Mouse (Mus musculus) limb, embryonic 10.5 days (tissue): ENCODE measurements around the gene Haus6. TPM values are rescaled to one million over a fixed set of nuclear protein-coding genes. Genes with fewer than 3 reads are reported as not detected.
"Not testable (repeated sequence)": the region's sequence is repeated elsewhere in the genome, so short reads cannot be mapped to it uniquely, and the experiment has no call there.

Experiments used
- DNase-seq: peaks from one replicate; pipeline ENCODE4 v3.0.0-alpha.2; 2017; ENCODE audit warnings: low spot score
- H3K27ac ChIP-seq: fragments of 300-500 bp; sonication (generic); 2 replicates; pipeline ENCODE4 v1.5.1; 2016; ENCODE audit warnings: mild to moderate bottlenecking
- H3K27me3 ChIP-seq: fragments of 300-500 bp; sonication (generic); 2 replicates; pipeline ENCODE4 v1.6.1; 2016; ENCODE audit warnings: low read depth, mild to moderate bottlenecking; ENCODE audit not compliant: poor library complexity, severe bottlenecking
- H3K36me3 ChIP-seq: fragments of 300-500 bp; sonication (generic); 2 replicates; pipeline ENCODE4 v1.6.1; 2016; ENCODE audit warnings: mild to moderate bottlenecking, moderate library complexity
- H3K4me1 ChIP-seq: fragments of 300-500 bp; sonication (generic); 2 replicates; pipeline ENCODE4 v1.6.1; 2016
- H3K4me3 ChIP-seq: fragments of 300-500 bp; sonication (generic); 2 replicates; pipeline ENCODE4 v1.5.1; 2016; ENCODE audit warnings: mild to moderate bottlenecking, moderate library complexity
- H3K9me3 ChIP-seq: fragments of 300-500 bp; sonication (generic); replicated peaks from 2 replicates; pipeline ENCODE4 v1.6.1; 2016; ENCODE audit warnings: mild to moderate bottlenecking
- WGBS: fragments of 180-500 bp; shearing (Covaris S2); methylation state at CpG from one replicate; pipeline ENCODE4 v1.1.7; 2016; 5-methylcytosine and 5-hydroxymethylcytosine counted together
- polyA plus RNA-seq: library from polyadenylated mRNA; unstranded; fragments of >200 nt; fragmentation: Nextera tagmentation; extraction: Ambion mirVana; gene quantifications from 2 replicates; pipeline ENCODE4 v1.2.1, GENCODE M21; 2016

Gene Haus6
- 30.1 and 30.9 TPM in 2 replicates for polyA plus RNA-seq

DNA sequence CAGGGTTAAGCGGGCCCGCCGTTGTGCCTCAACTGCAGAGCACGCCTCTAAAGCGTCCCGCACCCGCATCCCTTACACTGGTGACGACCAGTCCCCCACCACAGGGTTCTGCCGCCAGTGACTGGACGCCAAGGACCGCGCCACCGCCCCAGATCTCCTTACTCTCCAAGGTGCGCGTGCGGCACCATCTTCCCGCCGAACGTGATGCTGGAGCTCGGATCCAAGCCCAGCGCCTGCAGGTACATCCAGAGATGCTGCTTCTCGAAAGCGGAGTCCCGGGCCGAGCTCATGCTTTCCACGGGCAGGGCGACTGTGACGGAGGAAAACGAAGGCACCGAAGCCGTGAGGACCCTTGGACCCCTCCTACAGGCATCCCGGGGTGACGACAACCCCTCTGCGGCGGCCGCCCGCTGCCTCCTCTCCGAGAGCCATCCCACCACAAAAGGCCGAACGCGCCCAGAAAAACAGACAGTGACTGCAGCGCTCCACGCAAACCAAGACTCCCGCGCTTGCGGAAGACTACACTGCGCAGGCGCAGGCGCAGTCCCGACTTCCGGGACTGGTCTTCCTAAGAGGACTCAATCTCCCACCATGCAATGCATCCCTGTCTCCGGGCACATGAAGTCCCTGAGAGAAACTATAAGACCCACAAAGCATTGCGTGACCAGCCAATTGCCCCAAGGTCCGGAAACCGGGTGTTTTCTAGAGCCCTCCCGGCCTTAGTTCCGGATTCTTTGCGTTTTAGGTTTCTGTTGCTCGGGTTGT lies at the start of gene Haus6:
Haus6 (minus strand) TSS at position 532 of the 765 bp plus-strand sequence.
- DNase-seq, result peak; percentile 90
- Histone ChIP-seq H3K36me3 (peaks cover 28% of the 10 kb centered on the region), H3K9me3 (no peaks in the 10 kb centered on the region), H3K27ac (peak within 1 kb of the TSS; percentile 91), H3K4me1 (peaks cover 9% of the 10 kb centered on the region), H3K4me3 (peak within 1 kb of the TSS; percentile 97), H3K27me3 (no peaks in the 10 kb centered on the region)
- under 1% methylated on average over 59 of the region's 59 CpGs for WGBS

GRCm38 (mm10) chr4:86657176-86657575 lies 45.3 kb upstream of the Haus6 start:
- H3K4me3 ChIP-seq, result no peak overlapping the region
- no peak for DNase-seq
- 97% methylated on average over 12 of the region's 12 CpGs for WGBS

GRCm38 (mm10) chr4:86656410-86656809 lies 44.6 kb upstream of the Haus6 start:
- H3K36me3 ChIP-seq, result peaks cover 59% of the 10 kb centered on the region
- H3K4me1 ChIP-seq, DNase-seq, H3K9me3 ChIP-seq, H3K4me3 ChIP-seq, H3K27ac ChIP-seq, H3K27me3 ChIP-seq: not testable (repeated sequence)
- WGBS, result 94% methylated on average over 8 of the region's 8 CpGs

More at GRCm38 (mm10) chr4:86657176-86657575, 45.3 kb upstream of the Haus6 start:
- peaks cover 66% of the 10 kb centered on the region for H3K36me3 ChIP-seq
- H3K27me3 ChIP-seq, result no peaks in the 10 kb centered on the region
- H3K9me3 ChIP-seq, result no peaks in the 10 kb centered on the region
- no peaks in the 10 kb centered on the region for H3K4me1 ChIP-seq
- H3K27ac ChIP-seq, result no peak overlapping the region

DNA sequence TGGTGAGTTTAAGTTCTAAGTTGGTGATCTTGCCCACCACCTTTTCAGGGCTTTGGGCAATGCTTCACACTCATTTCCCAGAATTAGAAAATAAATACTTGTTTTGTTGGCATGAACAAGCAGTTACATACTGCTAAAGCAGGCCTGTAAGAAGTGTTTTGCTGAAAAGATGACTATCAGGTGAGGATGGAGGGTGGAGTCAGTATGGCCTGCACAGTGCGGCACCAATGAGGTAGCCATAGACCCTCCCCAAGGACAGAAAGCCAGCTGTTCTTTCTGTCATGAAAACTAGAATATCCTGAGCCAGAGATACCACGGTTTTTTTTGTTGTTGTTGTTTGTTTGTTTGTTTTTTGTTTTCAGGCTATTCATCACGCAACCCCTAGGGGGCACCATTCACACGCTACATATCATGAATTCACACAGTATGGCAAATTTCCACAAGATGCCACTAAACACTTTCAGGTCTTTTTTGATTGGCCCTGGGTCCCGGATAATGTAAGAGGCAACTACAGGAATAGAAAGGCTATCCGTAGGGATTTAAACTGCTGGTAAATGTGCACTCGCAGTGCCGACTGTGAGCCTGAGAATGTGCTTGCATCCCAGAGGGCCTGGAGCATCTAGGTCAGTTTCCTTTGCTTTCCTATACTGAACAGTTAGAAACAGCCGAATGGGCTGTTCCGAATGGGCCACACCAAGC lies 40.0 kb upstream of the Haus6 start:
- WGBS, result 70% methylated on average over 10 of the region's 10 CpGs
- Histone ChIP-seq H3K4me3 (no peak overlapping the region), H3K27ac (no peak overlapping the region), H3K27me3 (no peaks in the 10 kb centered on the region), H3K9me3 (no peaks in the 10 kb centered on the region), H3K4me1 (no peaks in the 10 kb centered on the region), H3K36me3 (peaks cover 15% of the 10 kb centered on the region)
- peak; percentile 33 for DNase-seq

DNA sequence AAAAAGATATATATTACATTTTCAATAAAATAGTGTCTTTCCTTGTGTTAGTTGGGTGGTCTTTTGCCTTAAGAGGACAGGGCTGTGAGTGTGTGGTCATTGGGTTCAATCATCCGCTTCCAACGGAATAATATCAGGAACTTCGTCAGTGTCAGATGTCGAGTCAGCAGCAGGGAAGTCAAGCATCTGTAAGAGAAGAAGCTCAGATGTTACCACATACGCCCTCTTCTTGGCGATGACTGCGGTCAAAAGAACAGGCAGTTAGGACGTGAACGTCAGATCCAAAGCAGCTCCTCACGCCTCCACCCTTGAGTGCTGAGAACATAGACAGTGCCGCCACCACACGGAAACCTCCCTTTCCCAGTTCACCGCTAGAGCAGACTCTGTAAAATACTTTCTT lies 36.5 kb upstream of the Haus6 start:
- not testable (repeated sequence) for DNase-seq, H3K36me3 ChIP-seq, H3K4me1 ChIP-seq, H3K27me3 ChIP-seq, H3K4me3 ChIP-seq, H3K27ac ChIP-seq, H3K9me3 ChIP-seq
- WGBS, result 93% methylated on average over 10 of the region's 13 CpGs

- 93% methylated on average over 9 of the region's 9 CpGs for WGBS
- not testable (repeated sequence) for H3K9me3 ChIP-seq, H3K27ac ChIP-seq, H3K4me3 ChIP-seq, DNase-seq, H3K4me1 ChIP-seq, H3K27me3 ChIP-seq, H3K36me3 ChIP-seq
Measured at GRCm38 (mm10) chr4:86637561-86637960, 25.7 kb upstream of the Haus6 start.

DNA sequence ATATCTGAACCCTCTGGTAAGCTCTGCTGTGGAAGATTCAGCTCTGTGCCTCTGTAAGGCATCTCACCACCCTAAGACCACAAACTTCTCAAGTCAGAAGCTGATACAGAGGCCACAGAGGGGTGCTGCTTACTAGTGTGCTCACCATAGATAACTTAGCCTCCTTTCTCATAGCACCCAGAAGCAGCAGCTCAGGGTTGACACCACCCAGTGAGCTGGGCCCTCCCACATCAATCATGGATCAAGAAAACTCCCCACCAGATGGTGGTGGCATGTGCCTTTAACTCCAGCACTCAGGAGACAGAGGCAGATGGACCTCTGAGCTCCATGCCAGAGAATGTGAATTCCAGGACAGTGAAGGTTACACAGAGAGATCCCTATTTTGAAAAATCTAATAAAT lies 23.0 kb upstream of the Haus6 start:
- H3K4me3 ChIP-seq, H3K36me3 ChIP-seq, H3K9me3 ChIP-seq, DNase-seq, H3K27ac ChIP-seq, H3K27me3 ChIP-seq: not testable (repeated sequence)
- peaks cover 16% of the 10 kb centered on the region for H3K4me1 ChIP-seq

- not testable (repeated sequence) for DNase-seq, H3K27ac ChIP-seq, H3K4me3 ChIP-seq, H3K27me3 ChIP-seq, H3K36me3 ChIP-seq, H3K9me3 ChIP-seq
- H3K4me1 ChIP-seq, result peaks cover 16% of the 10 kb centered on the region
Measured at GRCm38 (mm10) chr4:86634312-86634711, 22.5 kb upstream of the Haus6 start.

DNA sequence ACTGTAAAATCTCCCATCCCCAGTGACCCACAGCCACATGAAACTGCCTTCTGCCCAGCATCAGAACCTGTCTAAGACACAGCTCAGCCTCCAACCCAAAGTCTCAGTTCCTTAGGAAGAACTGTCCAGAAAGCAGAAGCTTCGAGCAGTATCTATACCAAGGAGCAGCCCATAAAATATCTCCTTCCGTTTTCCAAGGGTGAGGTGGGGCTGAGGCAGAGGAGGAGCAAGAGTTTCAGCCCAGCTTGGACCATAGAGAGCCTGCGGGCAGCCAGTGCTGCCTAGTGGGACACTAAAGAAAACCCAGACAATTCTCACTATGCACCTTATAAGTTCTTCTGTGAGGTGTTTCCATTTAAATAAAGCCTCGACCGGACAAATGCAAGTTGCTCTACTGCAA lies 20.7 kb upstream of the Haus6 start:
- H3K36me3 ChIP-seq, H3K27ac ChIP-seq, H3K27me3 ChIP-seq, H3K9me3 ChIP-seq, DNase-seq, H3K4me3 ChIP-seq: not testable (repeated sequence)
- H3K4me1 ChIP-seq, result peaks cover 16% of the 10 kb centered on the region
- WGBS, result 81% methylated on average over 5 of the region's 5 CpGs

DNA sequence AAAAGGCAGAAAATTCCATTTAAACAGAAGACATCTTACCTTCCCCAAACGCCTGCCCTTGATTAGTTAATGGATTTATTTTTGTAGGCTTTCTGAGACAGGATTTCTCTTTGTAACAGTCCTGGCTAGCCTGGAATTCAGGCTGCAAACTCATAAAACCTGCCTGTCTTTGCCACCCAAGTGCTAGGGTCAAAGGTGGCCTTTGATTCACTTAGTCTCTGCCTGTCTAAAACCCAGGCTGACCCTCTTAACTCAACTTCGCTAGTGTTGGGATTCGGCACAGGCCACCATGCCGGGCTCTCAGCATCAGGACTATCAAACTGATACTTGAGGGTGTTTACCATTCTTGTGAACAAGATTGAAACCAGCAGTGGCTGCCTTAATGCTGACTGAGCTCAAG lies 20.0 kb upstream of the Haus6 start:
- H3K4me1 ChIP-seq, result peaks cover 16% of the 10 kb centered on the region
- no peaks in the 10 kb centered on the region for H3K9me3 ChIP-seq
- H3K36me3 ChIP-seq, result no peaks in the 10 kb centered on the region
- H3K27ac ChIP-seq, result no peak overlapping the region
- WGBS, result 21% methylated on average over 4 of the region's 4 CpGs
- no peak overlapping the region for H3K4me3 ChIP-seq
- no peak for DNase-seq
- H3K27me3 ChIP-seq, result 0 out of 2 replicates have a peak, but pooled peaks cover 5% of the 10 kb centered on the region

- H3K4me1 ChIP-seq, DNase-seq, H3K4me3 ChIP-seq, H3K27ac ChIP-seq, H3K36me3 ChIP-seq, H3K9me3 ChIP-seq, H3K27me3 ChIP-seq: not testable (repeated sequence)
- 94% methylated on average over 7 of the region's 7 CpGs for WGBS
Measured at GRCm38 (mm10) chr4:86626496-86626895, 14.6 kb upstream of the Haus6 start.

- Histone ChIP-seq H3K27ac (no peak overlapping the region), H3K9me3 (no peaks in the 10 kb centered on the region), H3K27me3 (no peaks in the 10 kb centered on the region), H3K36me3 (no peaks in the 10 kb centered on the region), H3K4me3 (no peak overlapping the region), H3K4me1 (no peaks in the 10 kb centered on the region)
- no peak for DNase-seq
- WGBS, result 88% methylated on average over 5 of the region's 5 CpGs
Measured at GRCm38 (mm10) chr4:86625463-86625862, 13.6 kb upstream of the Haus6 start.

GRCm38 (mm10) chr4:86622532-86622931 lies 10.7 kb upstream of the Haus6 start:
- WGBS, result 90% methylated on average over 1 of the region's 1 CpGs
- not testable (repeated sequence) for H3K4me1 ChIP-seq, H3K4me3 ChIP-seq, H3K9me3 ChIP-seq, H3K27ac ChIP-seq, H3K27me3 ChIP-seq, H3K36me3 ChIP-seq, DNase-seq
